In genomic region chr3:122420410-122420774, GRCm38 (mm10) we compare ENCODE assay signal across 8 mouse cellular contexts.
DNase-seq lines count a peak whose midpoint lies in the region; ATAC-seq and TF ChIP-seq lines count a peak whose summit lies in the region.

No protein-coding gene starts in this region.

- 0% methylated on average over 15 of the region's 15 CpGs for WGBS in forebrain, embryonic 13.5 days
- 0% methylated on average over 15 of the region's 15 CpGs for WGBS in hindbrain, embryonic 10.5 days
- WGBS in midbrain, embryonic 10.5 days = under 1% methylated on average over 15 of the region's 15 CpGs
- WGBS in stomach, postnatal 0 days = under 1% methylated on average over 15 of the region's 15 CpGs

- no peaks in the 10 kb centered on the region; the same call in 1 of the 2 replicates for H3K9me3 ChIP-seq in erythroblast, embryonic 14.5 days (ENCODE audit: control insufficient read depth, low read length)
- no peaks in the 10 kb centered on the region for H3K9me3 ChIP-seq in forebrain, embryonic 13.5 days (replicated peaks)
- H3K9me3 ChIP-seq in hindbrain, embryonic 10.5 days = no peaks in the 10 kb centered on the region
- H3K9me3 ChIP-seq in midbrain, embryonic 10.5 days (replicated peaks) = no peaks in the 10 kb centered on the region
- H3K9me3 ChIP-seq in stomach, postnatal 0 days (ENCODE audit: control insufficient read depth, low read length) = no peaks in the 10 kb centered on the region

- H3K9ac ChIP-seq in forebrain, embryonic 13.5 days = peak overlapping the region; percentile 73
- peak overlapping the region; percentile 74 for H3K9ac ChIP-seq in stomach, postnatal 0 days (ENCODE audit: low read length)

- DNase-seq in adrenal gland, postnatal 36 days = peak; percentile 42 to 56
- peak; percentile 69 for DNase-seq in hindbrain, embryonic 10.5 days (ENCODE audit: low spot score)
- peak; percentile 18 to 22 for DNase-seq in left cerebral cortex, postnatal 14 days (ENCODE audit: low spot score in 2 of 2)
- peak; percentile 81 for DNase-seq in midbrain, embryonic 10.5 days (ENCODE audit: low spot score)
- peak; percentile 46 for DNase-seq in stomach, postnatal 0 days (ENCODE audit: low spot score)

- H3K4me1 ChIP-seq in erythroblast, embryonic 14.5 days (ENCODE audit: control insufficient read depth) = no peaks in the 10 kb centered on the region; the same call in none of the 2 replicates
- H3K4me1 ChIP-seq in forebrain, embryonic 13.5 days = peaks cover 22% of the 10 kb centered on the region
- peaks cover 33% of the 10 kb centered on the region for H3K4me1 ChIP-seq in hindbrain, embryonic 10.5 days (replicated peaks)
- peaks cover 53% of the 10 kb centered on the region for H3K4me1 ChIP-seq in midbrain, embryonic 10.5 days
- no peaks in the 10 kb centered on the region for H3K4me1 ChIP-seq in stomach, postnatal 0 days (replicated peaks; ENCODE audit: control insufficient read depth, insufficient read depth)

- no peak for TF ChIP-seq EP300 in stomach, postnatal 0 days (optimal IDR thresholded peaks at IDR 0.05)

- H3K36me3 ChIP-seq in erythroblast, embryonic 14.5 days (ENCODE audit: control insufficient read depth) = no peaks in the 10 kb centered on the region
- H3K36me3 ChIP-seq in forebrain, embryonic 13.5 days (ENCODE audit: poor library complexity, severe bottlenecking) = no peaks in the 10 kb centered on the region
- 0 out of 2 replicates have a peak, but pooled peaks cover 2% of the 10 kb centered on the region for H3K36me3 ChIP-seq in hindbrain, embryonic 10.5 days
- H3K36me3 ChIP-seq in midbrain, embryonic 10.5 days = peaks cover 15% of the 10 kb centered on the region
- no peaks in the 10 kb centered on the region for H3K36me3 ChIP-seq in stomach, postnatal 0 days (ENCODE audit: control insufficient read depth, insufficient read depth, low read length)

- peak overlapping the region; percentile 63; the same call in 1 of the 2 replicates for H3K27ac ChIP-seq in forebrain, embryonic 13.5 days
- H3K27ac ChIP-seq in hindbrain, embryonic 10.5 days = peak overlapping the region; percentile 92
- peak overlapping the region; percentile 97 for H3K27ac ChIP-seq in midbrain, embryonic 10.5 days (replicated peaks)
- H3K27ac ChIP-seq in stomach, postnatal 0 days (replicated peaks) = peak overlapping the region; percentile 76

- no peak for TF ChIP-seq CTCF in stomach, postnatal 0 days (IDR thresholded peaks at IDR 0.05; ENCODE audit: low read depth)

- H3K4me2 ChIP-seq in forebrain, embryonic 13.5 days = peak overlapping the region; percentile 93
- peak overlapping the region; percentile 91 for H3K4me2 ChIP-seq in stomach, postnatal 0 days (replicated peaks; ENCODE audit: low read depth)

- peak overlapping the region; percentile 57 for H3K4me3 ChIP-seq in erythroblast, embryonic 14.5 days (replicated peaks)
- H3K4me3 ChIP-seq in forebrain, embryonic 13.5 days = peak overlapping the region; percentile 62
- peak overlapping the region; percentile 63 for H3K4me3 ChIP-seq in hindbrain, embryonic 10.5 days
- peak overlapping the region; percentile 80 for H3K4me3 ChIP-seq in midbrain, embryonic 10.5 days
- peak overlapping the region; percentile 71 for H3K4me3 ChIP-seq in stomach, postnatal 0 days (ENCODE audit: low read depth, low read length)

- H3K27me3 ChIP-seq in erythroblast, embryonic 14.5 days (ENCODE audit: control insufficient read depth) = peaks cover 53% of the 10 kb centered on the region
- H3K27me3 ChIP-seq in forebrain, embryonic 13.5 days = peaks cover 5% of the 10 kb centered on the region
- H3K27me3 ChIP-seq in hindbrain, embryonic 10.5 days (ENCODE audit: insufficient read depth, poor library complexity, severe bottlenecking) = peaks cover 36% of the 10 kb centered on the region
- peaks cover 38% of the 10 kb centered on the region for H3K27me3 ChIP-seq in midbrain, embryonic 10.5 days (ENCODE audit: low read depth, poor library complexity, severe bottlenecking)
- no peaks in the 10 kb centered on the region for H3K27me3 ChIP-seq in stomach, postnatal 0 days (ENCODE audit: control insufficient read depth, insufficient read depth, low read length)

- no peak for ATAC-seq in erythroblast, adult 5-6 weeks (replicated peaks; ENCODE audit: low FRiP score, poor library complexity, severe bottlenecking)
- peak; percentile 61 for ATAC-seq in forebrain, embryonic 13.5 days
- ATAC-seq in stomach, postnatal 0 days (ENCODE audit: low FRiP score, low TSS enrichment) = peak; percentile 49

- intact Hi-C loops in left cerebral cortex, postnatal 14 days (cut with DNase I) = no loop called here

Comparison
In these comparisons a context has a peak if more than half of its experiments do, and no peak if none do; other contexts are left out.
1. DNase-seq: peak in every context shown above with its lines; median percentile 81 in midbrain, embryonic 10.5 days; 69 in hindbrain, embryonic 10.5 days; 49 in adrenal gland, postnatal 36 days; 46 in stomach, postnatal 0 days; 20 in left cerebral cortex, postnatal 14 days.